Mouse (Mus musculus) hindbrain, postnatal 0 days (tissue): ENCODE data around the gene Actl11. TPM values are rescaled to one million over a fixed set of nuclear protein-coding genes. Genes with fewer than 3 reads are reported as not detected.

ENCODE experiments used
- ATAC-seq: fragments of 200-750 bp; cut with Nextera tagmentation; 2 replicates; pipeline ENCODE4 v1.8.0; 2017; ENCODE audit warnings: mild to moderate bottlenecking, moderate TSS enrichment, moderate library complexity
- DNase-seq: peaks from one replicate; pipeline ENCODE4 v3.0.0-alpha.2; 2015; ENCODE audit warnings: low spot score
- H3K27ac ChIP-seq: fragments of 300-500 bp; sonication (generic); 2 replicates; pipeline ENCODE4 v1.5.1; 2014; ENCODE audit warnings: mild to moderate bottlenecking
- H3K27me3 ChIP-seq: fragments of 300-500 bp; sonication (generic); 2 replicates; pipeline ENCODE4 v1.6.1; 2014; ENCODE audit warnings: low read length, mixed read lengths; ENCODE audit not compliant: insufficient read depth
- H3K36me3 ChIP-seq: fragments of 300-500 bp; sonication (generic); 2 replicates; pipeline ENCODE4 v1.6.1; 2014; ENCODE audit warnings: low read length, mixed read lengths; ENCODE audit not compliant: insufficient read depth
- H3K4me1 ChIP-seq: fragments of 300-500 bp; sonication (generic); 2 replicates; pipeline ENCODE4 v1.6.1; 2014; ENCODE audit warnings: antibody characterized with exemption, low read length, mixed read lengths; ENCODE audit not compliant: insufficient read depth
- H3K4me2 ChIP-seq: fragments of 300-500 bp; sonication (generic); 2 replicates; pipeline ENCODE4 v1.6.1; 2014; ENCODE audit warnings: low read depth, mild to moderate bottlenecking, low read length, moderate library complexity, mixed read lengths
- H3K4me3 ChIP-seq: fragments of 300-500 bp; sonication (generic); 2 replicates; pipeline ENCODE4 v1.5.1; 2014; ENCODE audit warnings: low read length
- H3K9ac ChIP-seq: fragments of 300-500 bp; sonication (generic); replicated peaks from 2 replicates; pipeline ENCODE4 v1.6.1; 2014; ENCODE audit warnings: mild to moderate bottlenecking, low read length, moderate library complexity, mixed read lengths
- H3K9me3 ChIP-seq: fragments of 300-500 bp; sonication (generic); 2 replicates; pipeline ENCODE4 v1.6.1; 2016; ENCODE audit warnings: low read length, mixed read lengths
- CTCF ChIP-seq: IDR thresholded peaks from 2 replicates; pipeline ENCODE4 v1.5.1; 2016; ENCODE audit warnings: antibody characterized with exemption, control low read depth, low read depth
- WGBS: fragments of 180-500 bp; shearing (Covaris S2); extraction: QIAGEN DNeasy Blood & Tissue Kit; methylation state at CpG from one replicate; pipeline ENCODE4 v1.1.7; 2014; 5-methylcytosine and 5-hydroxymethylcytosine counted together
- polyA plus RNA-seq: library from polyadenylated mRNA; unstranded; fragments of >200 nt; fragmentation: Nextera tagmentation; extraction: Ambion mirVana; gene quantifications from 2 replicates; pipeline ENCODE4 v1.2.1, GENCODE M21; 2015
- total RNA-seq: library from RNA; depleted of rRNA; stranded (reverse); fragments of >200 nt; gene quantifications from 2 replicates; pipeline ENCODE4 v1.2.3, GENCODE M21; 2014

Gene Actl11
- total and polyA plus RNA-seq, 2 experiments from 2014 or later: not detected

DNA sequence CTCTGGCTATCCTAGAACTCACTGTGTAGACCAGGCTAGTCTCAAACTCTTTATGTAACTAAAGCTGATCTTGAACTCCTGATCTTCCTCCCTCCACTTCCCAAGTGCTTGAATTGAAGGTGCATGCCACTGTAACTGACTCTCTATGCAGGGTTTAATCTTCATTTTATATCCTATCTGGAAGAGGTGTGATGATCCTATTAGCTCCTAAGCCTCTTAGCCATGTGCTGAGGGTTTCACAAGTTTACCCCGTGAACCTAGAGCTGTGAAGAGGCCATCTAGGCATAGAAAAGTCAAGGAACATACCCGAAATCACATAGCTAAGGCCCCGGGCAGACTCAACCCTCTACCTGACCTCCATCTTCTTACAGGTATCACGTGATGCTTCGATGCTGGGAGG, 8.8 kb upstream of the Actl11 start:
- Histone ChIP-seq H3K27me3 (no peaks in the 10 kb centered on the region), H3K4me3 (no peak overlapping the region), H3K4me2 (no peak overlapping the region), H3K9me3 (no peaks in the 10 kb centered on the region), H3K36me3 (no peaks in the 10 kb centered on the region), H3K27ac (no peak overlapping the region), H3K9ac (no peak overlapping the region), H3K4me1 (peaks cover 14% of the 10 kb centered on the region)
- 80% methylated on average over 5 of the region's 5 CpGs for WGBS
- ATAC-seq: no peak
- no peak for DNase-seq
- no peak for TF ChIP-seq CTCF

DNA sequence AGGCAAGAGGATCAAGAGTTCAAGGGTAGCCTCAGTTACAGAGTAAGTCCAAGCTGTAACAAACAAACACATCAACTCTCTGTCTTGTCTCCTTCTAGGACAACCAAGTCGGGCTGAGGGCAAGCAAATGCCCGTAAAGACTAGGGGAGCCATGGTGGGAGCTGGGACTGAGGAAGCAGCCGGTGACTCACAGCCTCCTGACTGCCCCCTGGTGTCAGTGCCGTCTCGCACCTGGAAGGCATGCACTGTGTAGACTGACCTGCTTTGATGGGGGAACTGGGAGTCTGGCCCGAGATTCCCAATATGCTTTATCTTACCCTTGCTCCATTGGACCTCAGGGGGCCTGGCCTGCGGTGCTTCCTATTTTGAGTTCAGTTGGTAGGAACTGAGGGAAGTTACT, 5.2 kb upstream of the Actl11 start:
- H3K4me1 ChIP-seq: peaks cover 17% of the 10 kb centered on the region
- H3K27me3 ChIP-seq: no peaks in the 10 kb centered on the region
- TF ChIP-seq CTCF: peak; percentile 48
- no peak overlapping the region for H3K9ac ChIP-seq
- no peak overlapping the region for H3K4me2 ChIP-seq
- DNase-seq (no peak), ATAC-seq (no peak)
- no peak overlapping the region for H3K27ac ChIP-seq
- no peak overlapping the region for H3K4me3 ChIP-seq
- no peaks in the 10 kb centered on the region for H3K36me3 ChIP-seq
- H3K9me3 ChIP-seq: no peaks in the 10 kb centered on the region
- 34% methylated on average over 7 of the region's 7 CpGs for WGBS

DNA sequence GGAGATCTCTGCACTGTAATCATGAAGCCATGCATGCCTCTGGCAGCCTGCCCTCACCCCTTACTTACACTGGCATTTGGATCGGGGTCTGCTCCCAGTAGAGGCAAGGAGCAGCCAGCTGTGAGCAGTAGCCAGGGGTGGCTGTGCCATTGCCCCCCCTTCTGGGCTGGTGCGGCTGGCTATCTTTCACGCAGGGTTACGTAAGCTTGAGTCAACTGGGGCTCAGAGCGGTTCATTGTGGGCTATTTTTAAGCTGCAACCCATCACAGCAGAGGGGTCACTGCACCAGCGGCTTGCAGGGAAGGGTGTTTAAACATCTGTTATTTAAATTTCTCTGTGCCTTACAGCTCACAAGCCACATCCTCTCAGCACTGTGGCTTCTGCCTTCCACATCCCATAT, 4.3 kb upstream of the Actl11 start:
- H3K4me3 ChIP-seq: no peak overlapping the region
- 45% methylated on average over 6 of the region's 6 CpGs for WGBS
- no peak for TF ChIP-seq CTCF
- no peak overlapping the region for H3K4me2 ChIP-seq
- H3K27ac ChIP-seq: peak overlapping the region; percentile 36; the same call in 1 of the 2 replicates
- no peak overlapping the region for H3K9ac ChIP-seq
- no peaks in the 10 kb centered on the region for H3K9me3 ChIP-seq
- H3K4me1 ChIP-seq: peaks cover 14% of the 10 kb centered on the region; the same call in 1 of the 2 replicates
- no peak for DNase-seq
- ATAC-seq: no peak
- H3K27me3 ChIP-seq: no peaks in the 10 kb centered on the region
- H3K36me3 ChIP-seq: no peaks in the 10 kb centered on the region

DNA sequence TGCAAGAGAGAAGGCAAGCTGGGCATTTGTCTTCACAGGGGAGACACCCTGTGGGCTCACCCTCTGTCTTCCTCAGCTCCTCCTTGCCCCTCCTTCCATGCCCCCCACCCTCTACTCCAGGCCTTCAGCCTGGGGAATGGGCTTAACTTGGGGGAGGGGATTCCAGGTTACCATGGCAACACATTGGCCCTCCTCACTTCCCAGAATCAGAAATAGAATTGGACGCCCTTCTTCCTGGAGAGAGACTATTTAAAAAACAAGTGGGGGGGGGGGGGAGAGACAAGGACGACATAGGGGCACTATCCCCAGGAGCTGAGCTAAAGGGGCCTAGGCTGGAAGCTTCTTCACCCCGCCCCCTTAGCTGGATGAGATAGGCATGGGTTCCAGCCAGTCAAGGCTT, 3.0 kb upstream of the Actl11 start:
- Histone ChIP-seq H3K36me3 (no peaks in the 10 kb centered on the region), H3K9me3 (no peaks in the 10 kb centered on the region), H3K9ac (no peak overlapping the region), H3K4me1 (peaks cover 14% of the 10 kb centered on the region; the same call in 1 of the 2 replicates), H3K4me3 (no peak overlapping the region), H3K4me2 (no peak overlapping the region), H3K27ac (0 out of 2 replicates have a peak overlapping the region, but pooled peaks have one; percentile 36), H3K27me3 (no peaks in the 10 kb centered on the region)
- WGBS: 12% methylated on average over 3 of the region's 3 CpGs
- no peak for DNase-seq
- no peak for ATAC-seq
- no peak for TF ChIP-seq CTCF

DNA sequence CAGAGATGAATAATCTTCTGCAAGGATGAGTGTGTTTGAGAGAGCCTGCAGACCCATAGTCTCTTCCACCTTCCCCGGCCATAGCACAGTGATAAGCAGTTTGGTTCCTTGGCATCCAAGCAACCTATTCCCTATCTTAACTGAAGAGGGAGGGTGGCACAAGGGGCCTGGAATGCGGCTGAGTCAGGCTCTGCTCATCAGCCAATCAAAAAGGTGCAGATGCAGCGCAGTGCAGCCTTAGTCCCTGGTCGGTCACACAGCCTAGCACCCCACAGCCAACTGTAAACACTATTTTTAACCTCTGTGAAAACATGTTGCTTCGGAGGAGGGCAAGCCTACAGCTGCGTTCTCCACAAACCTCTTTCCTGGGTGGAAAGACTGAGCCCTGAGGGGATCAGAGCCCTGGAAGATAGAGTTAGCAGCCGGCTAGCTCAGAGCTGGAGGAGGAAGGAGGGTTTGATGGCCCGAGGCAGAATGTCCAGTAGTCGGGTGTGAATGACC, 1.3 kb upstream of the Actl11 start:
- TF ChIP-seq CTCF: no peak
- DNase-seq (no peak), ATAC-seq (no peak)
- Histone ChIP-seq H3K9me3 (no peaks in the 10 kb centered on the region), H3K27me3 (no peaks in the 10 kb centered on the region), H3K27ac (no peak overlapping the region), H3K4me3 (no peak overlapping the region), H3K4me1 (peaks cover 14% of the 10 kb centered on the region; the same call in 1 of the 2 replicates), H3K36me3 (no peaks in the 10 kb centered on the region), H3K9ac (no peak overlapping the region), H3K4me2 (no peak overlapping the region)
- 62% methylated on average over 9 of the region's 9 CpGs for WGBS

DNA sequence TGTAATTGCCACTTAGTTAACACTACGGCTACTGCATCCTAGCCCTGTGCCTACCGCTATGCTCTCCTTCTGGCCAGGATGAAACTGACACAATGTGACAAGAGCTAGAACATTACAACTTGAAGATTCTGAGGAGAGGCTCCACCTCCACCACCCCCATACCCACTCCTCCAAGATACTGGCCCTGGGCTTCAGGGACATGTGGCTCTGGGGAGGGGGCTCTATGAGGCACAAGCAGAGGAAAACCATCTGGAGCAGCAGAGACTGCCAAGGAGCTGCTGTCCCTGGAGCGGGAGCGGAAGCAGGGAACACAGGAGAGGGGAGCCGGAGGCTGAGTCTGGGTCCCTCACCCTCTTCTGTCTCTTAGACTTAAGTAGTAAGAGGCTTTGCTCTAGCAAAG, 520 bp upstream of the Actl11 start:
- DNase-seq: peak; percentile 49
- no peaks in the 10 kb centered on the region for H3K9me3 ChIP-seq
- no peak overlapping the region for H3K27ac ChIP-seq
- WGBS: 66% methylated on average over 5 of the region's 5 CpGs
- no peak for TF ChIP-seq CTCF
- no peak overlapping the region for H3K4me2 ChIP-seq
- H3K27me3 ChIP-seq: no peaks in the 10 kb centered on the region
- H3K36me3 ChIP-seq: no peaks in the 10 kb centered on the region
- H3K4me3 ChIP-seq: no peak overlapping the region
- peaks cover 14% of the 10 kb centered on the region; the same call in 1 of the 2 replicates for H3K4me1 ChIP-seq
- 0 out of 2 replicates have a peak, but pooled peaks have one; percentile 28 for ATAC-seq
- no peak overlapping the region for H3K9ac ChIP-seq

DNA sequence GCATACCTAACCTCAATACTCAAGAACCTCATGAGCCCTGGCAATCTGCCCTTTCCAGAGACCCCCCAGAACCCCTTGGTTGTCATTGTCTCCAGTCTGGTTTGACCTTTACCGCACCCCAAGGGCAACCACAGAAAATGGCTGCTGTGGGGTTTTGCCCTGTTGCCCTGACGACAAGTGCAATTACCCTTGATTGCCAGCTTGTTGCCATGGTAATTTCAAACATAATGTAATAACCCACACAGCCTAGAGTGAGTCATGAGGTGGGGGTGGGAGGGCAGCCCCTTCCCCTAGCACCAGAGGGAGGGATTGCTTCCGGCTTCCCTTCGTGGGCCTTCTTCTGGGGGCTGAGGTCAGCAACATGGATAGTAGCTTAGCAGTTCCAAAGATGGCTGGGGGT, 4.0 kb downstream of the Actl11 start:
- Histone ChIP-seq H3K36me3 (no peaks in the 10 kb centered on the region), H3K27me3 (no peaks in the 10 kb centered on the region), H3K4me1 (peaks cover 7% of the 10 kb centered on the region; the same call in 1 of the 2 replicates), H3K9me3 (no peaks in the 10 kb centered on the region), H3K4me3 (no peak overlapping the region), H3K27ac (no peak overlapping the region), H3K4me2 (no peak overlapping the region), H3K9ac (no peak overlapping the region)
- no peak for TF ChIP-seq CTCF
- WGBS: 41% methylated on average over 4 of the region's 4 CpGs
- ATAC-seq: no peak
- no peak for DNase-seq
